Comparison of ENCODE assay signal across 17 mouse cellular contexts in the genomic region with DNA sequence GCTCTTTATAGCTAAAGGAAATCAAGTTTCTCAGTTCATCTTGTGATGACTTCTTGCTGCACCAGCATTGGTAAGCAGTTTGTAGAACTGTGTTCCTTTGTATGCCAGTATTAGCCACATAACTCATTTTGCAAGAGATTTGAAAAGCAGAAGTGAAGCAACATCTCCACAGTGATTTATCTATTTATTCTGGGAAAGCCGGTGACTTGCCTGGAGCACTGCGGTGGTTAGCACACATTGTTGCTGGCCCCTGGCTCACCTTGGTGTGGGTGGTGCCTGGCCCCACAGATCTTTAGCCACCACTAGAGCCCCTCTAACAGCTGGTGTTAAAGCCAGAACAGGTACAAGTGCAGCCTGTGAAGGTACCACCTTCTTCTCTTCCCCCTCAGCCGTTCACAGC. TPM values are rescaled to one million over a fixed set of nuclear protein-coding genes. Genes with fewer than 3 reads are reported as not detected.
DNase-seq lines count a peak whose midpoint lies in the region; ATAC-seq and TF ChIP-seq lines count a peak whose summit lies in the region.
"Had no signal": no experiment of that assay in that cellular context is flagged by ENCODE, and none has a peak within 500 bp of the region (broad histone marks: within the 10 kb centered on the region; RNA-seq: fewer than 3 reads in every experiment).

No protein-coding gene starts in this region.

- DNase-seq in adrenal gland, postnatal 14 days: peak; percentile 12
- no peak for DNase-seq in liver, postnatal 0 days
- DNase-seq in thymus, adult 2 months: no peak
- DNase-seq: cerebellum, adult 11 months; heart, postnatal 10 days; thymus, postnatal 25 days had no signal

- H3K9me3 ChIP-seq in liver, embryonic 16.5 days (replicated peaks; ENCODE audit: control insufficient read depth, low read length): no peaks in the 10 kb centered on the region
- H3K9me3 ChIP-seq in liver, embryonic 12.5 days (replicated peaks): no peaks in the 10 kb centered on the region
- H3K9me3 ChIP-seq in liver, postnatal 0 days (ENCODE audit: low read length): no peaks in the 10 kb centered on the region
- no peaks in the 10 kb centered on the region for H3K9me3 ChIP-seq in stomach, embryonic 16.5 days (replicated peaks; ENCODE audit: control insufficient read depth, low read length)
- H3K9me3 ChIP-seq in midbrain, embryonic 16.5 days (replicated peaks; ENCODE audit: control insufficient read depth, low read length, poor library complexity, severe bottlenecking): no peaks in the 10 kb centered on the region
- H3K9me3 ChIP-seq: liver, embryonic 15.5 days; neural tube, embryonic 13.5 days had no signal

- no peak overlapping the region for H3K4me3 ChIP-seq in liver, embryonic 16.5 days (ENCODE audit: low read depth, low read length)
- H3K4me3 ChIP-seq in liver, embryonic 12.5 days: no peak overlapping the region
- no peak overlapping the region for H3K4me3 ChIP-seq in liver, postnatal 0 days (ENCODE audit: low read depth, low read length)
- H3K4me3 ChIP-seq in stomach, embryonic 16.5 days (replicated peaks; ENCODE audit: low read length): no peak overlapping the region
- H3K4me3 ChIP-seq in thymus, adult 2 months (ENCODE audit: control insufficient read depth, insufficient read depth, low read length): no peak overlapping the region
- H3K4me3 ChIP-seq in midbrain, embryonic 16.5 days (ENCODE audit: low read depth, low read length): no peak overlapping the region
- H3K4me3 ChIP-seq: erythroblast, embryonic 14.5 days; layer of hippocampus, adult 2 months; liver, embryonic 15.5 days; neural tube, embryonic 13.5 days had no signal

- no peak overlapping the region for H3K4me2 ChIP-seq in liver, embryonic 16.5 days (ENCODE audit: low read depth, low read length)
- no peak overlapping the region for H3K4me2 ChIP-seq in liver, embryonic 12.5 days
- H3K4me2 ChIP-seq in liver, postnatal 0 days (ENCODE audit: low read depth, low read length): no peak overlapping the region
- no peak overlapping the region for H3K4me2 ChIP-seq in stomach, embryonic 16.5 days (ENCODE audit: low read depth, low read length)
- no peak overlapping the region for H3K4me2 ChIP-seq in midbrain, embryonic 16.5 days (ENCODE audit: low read length)
- H3K4me2 ChIP-seq: midbrain, embryonic 11.5 days; neural tube, embryonic 13.5 days had no signal

- 0 out of 2 replicates have a peak overlapping the region, but pooled peaks have one; percentile 44 for H3K27ac ChIP-seq in liver, embryonic 16.5 days (ENCODE audit: low read length)
- H3K27ac ChIP-seq in liver, embryonic 12.5 days: no peak overlapping the region
- peak overlapping the region; percentile 70 for H3K27ac ChIP-seq in liver, postnatal 0 days (ENCODE audit: low read depth)
- H3K27ac ChIP-seq in stomach, embryonic 16.5 days (ENCODE audit: low read length): peak overlapping the region; percentile 42; the same call in 1 of the 2 replicates
- H3K27ac ChIP-seq in thymus, adult 2 months (ENCODE audit: control insufficient read depth, insufficient read depth, low read length): no peak overlapping the region
- no peak overlapping the region for H3K27ac ChIP-seq in midbrain, embryonic 16.5 days (ENCODE audit: low read length)
- H3K27ac ChIP-seq: hindbrain, postnatal 0 days; layer of hippocampus, adult 2 months; liver, embryonic 15.5 days; neural tube, embryonic 13.5 days had no signal

- H3K36me3 ChIP-seq in liver, embryonic 16.5 days (ENCODE audit: control insufficient read depth, insufficient read depth): no peaks in the 10 kb centered on the region
- H3K36me3 ChIP-seq in liver, embryonic 12.5 days: no peaks in the 10 kb centered on the region
- H3K36me3 ChIP-seq in liver, postnatal 0 days (replicated peaks; ENCODE audit: insufficient read depth, low read length): no peaks in the 10 kb centered on the region
- H3K36me3 ChIP-seq in stomach, embryonic 16.5 days (ENCODE audit: control insufficient read depth, insufficient read depth, low read length): no peaks in the 10 kb centered on the region
- no peaks in the 10 kb centered on the region for H3K36me3 ChIP-seq in thymus, adult 2 months (ENCODE audit: control insufficient read depth, insufficient read depth, low read length)
- no peaks in the 10 kb centered on the region for H3K36me3 ChIP-seq in midbrain, embryonic 16.5 days (ENCODE audit: control insufficient read depth, insufficient read depth, low read length)
- H3K36me3 ChIP-seq: liver, embryonic 15.5 days; neural tube, embryonic 13.5 days had no signal

- WGBS in liver, embryonic 16.5 days (ENCODE audit: insufficient replicate concordance): 41% methylated on average over 3 of the region's 3 CpGs
- WGBS in liver, embryonic 12.5 days (ENCODE audit: insufficient replicate concordance): 45% methylated on average over 3 of the region's 3 CpGs
- WGBS in liver, postnatal 0 days (ENCODE audit: insufficient replicate concordance): 51% methylated on average over 3 of the region's 3 CpGs
- 51% methylated on average over 3 of the region's 3 CpGs for whole genome bisulfite sequencing in stomach, embryonic 16.5 days
- WGBS in thymus, adult 2 months: 23% methylated on average over 3 of the region's 3 CpGs
- WGBS in midbrain, embryonic 16.5 days: 91% methylated on average over 3 of the region's 3 CpGs

- ATAC-seq in liver, embryonic 16.5 days (ENCODE audit: low read depth): peak; percentile 30; the same call in 1 of the 2 replicates
- no peak for ATAC-seq in liver, embryonic 12.5 days
- ATAC-seq in liver, postnatal 0 days: peak; percentile 63; the same call in 1 of the 2 replicates
- ATAC-seq in stomach, embryonic 16.5 days (ENCODE audit: insufficient read depth, low FRiP score): no peak
- ATAC-seq in midbrain, embryonic 16.5 days: no peak
- ATAC-seq: hindbrain, postnatal 0 days had no signal

- no peaks in the 10 kb centered on the region for H3K4me1 ChIP-seq in liver, embryonic 16.5 days (ENCODE audit: control insufficient read depth, low read depth, low read length)
- no peaks in the 10 kb centered on the region for H3K4me1 ChIP-seq in liver, embryonic 12.5 days
- H3K4me1 ChIP-seq in liver, postnatal 0 days (ENCODE audit: insufficient read depth): peaks cover 13% of the 10 kb centered on the region
- no peaks in the 10 kb centered on the region for H3K4me1 ChIP-seq in stomach, embryonic 16.5 days (ENCODE audit: control insufficient read depth, insufficient read depth, low read length)
- H3K4me1 ChIP-seq in thymus, adult 2 months (replicated peaks; ENCODE audit: control insufficient read depth, insufficient read depth, low read length): peaks cover 7% of the 10 kb centered on the region
- no peaks in the 10 kb centered on the region for H3K4me1 ChIP-seq in midbrain, embryonic 16.5 days (ENCODE audit: control insufficient read depth, insufficient read depth, low read length)
- H3K4me1 ChIP-seq: neural tube, embryonic 13.5 days had no signal

- H3K9ac ChIP-seq in liver, embryonic 16.5 days (ENCODE audit: low read depth, low read length): no peak overlapping the region
- H3K9ac ChIP-seq in liver, embryonic 12.5 days: no peak overlapping the region
- H3K9ac ChIP-seq in liver, postnatal 0 days (replicated peaks): no peak overlapping the region
- no peak overlapping the region for H3K9ac ChIP-seq in stomach, embryonic 16.5 days (ENCODE audit: low read length)
- H3K9ac ChIP-seq in midbrain, embryonic 16.5 days (ENCODE audit: low read depth, low read length): no peak overlapping the region
- H3K9ac ChIP-seq: liver, embryonic 15.5 days; neural tube, embryonic 13.5 days had no signal

- H3K27me3 ChIP-seq in liver, embryonic 16.5 days (ENCODE audit: control insufficient read depth, insufficient read depth, low read depth, low read length): no peaks in the 10 kb centered on the region
- H3K27me3 ChIP-seq in liver, embryonic 12.5 days (replicated peaks): no peaks in the 10 kb centered on the region
- no peaks in the 10 kb centered on the region for H3K27me3 ChIP-seq in liver, postnatal 0 days (ENCODE audit: insufficient read depth, low read length)
- no peaks in the 10 kb centered on the region; the same call in 1 of the 2 replicates for H3K27me3 ChIP-seq in stomach, embryonic 16.5 days (ENCODE audit: control insufficient read depth, insufficient read depth, low read length)
- no peaks in the 10 kb centered on the region for H3K27me3 ChIP-seq in thymus, adult 2 months (ENCODE audit: control insufficient read depth, insufficient read depth, low read length)
- no peaks in the 10 kb centered on the region for H3K27me3 ChIP-seq in midbrain, embryonic 16.5 days (ENCODE audit: control insufficient read depth, insufficient read depth, low read depth, low read length)
- H3K27me3 ChIP-seq: liver, embryonic 15.5 days; neural tube, embryonic 13.5 days had no signal

- no peak for TF ChIP-seq POLR2A in thymus, adult 2 months (IDR thresholded peaks at IDR 0.05; ENCODE audit: control insufficient read depth, extremely low read depth, insufficient read depth, low read length, poor library complexity)

- TF ChIP-seq EP300 in liver, postnatal 0 days (IDR thresholded peaks at IDR 0.05; ENCODE audit: low read depth): 0 out of 2 replicates have a peak, but pooled peaks have one; percentile 34

- TF ChIP-seq CTCF in liver, postnatal 0 days (IDR thresholded peaks at IDR 0.05; ENCODE audit: low read depth): no peak
- no peak for TF ChIP-seq CTCF in thymus, adult 2 months (IDR thresholded peaks at IDR 0.05; ENCODE audit: borderline replicate concordance, control insufficient read depth, extremely low read depth, insufficient read depth, low read length, poor library complexity)

RNA-seq across cellular contexts. Expression of a gene that starts 8.1 kb away (rescaled TPM):
- 1.0 and 1.3 TPM in 2 replicates for polyA plus RNA-seq in liver, embryonic 16.5 days (2015; fragmentation: Nextera tagmentation; extraction: Ambion mirVana)
- polyA plus RNA-seq in liver, embryonic 12.5 days (2016; fragmentation: Nextera tagmentation; extraction: Ambion mirVana): 0.38 and 0.56 TPM in 2 replicates
- 1.1 and 1.8 TPM in 2 replicates for total RNA-seq in adrenal gland, postnatal 14 days (2021)
- 1.2 and 1.5 TPM in 2 replicates for polyA plus RNA-seq in liver, postnatal 0 days (2015; fragmentation: Nextera tagmentation; extraction: Ambion mirVana)
- polyA plus RNA-seq in stomach, embryonic 16.5 days (2015; fragmentation: Nextera tagmentation; extraction: Ambion mirVana): 1.4 TPM in 2 replicates
- polyA plus RNA-seq in thymus, adult 2 months (2012; rRNA removed): 0.87 and 1.3 TPM in 2 replicates
- 0.19 and 0.24 TPM in 2 replicates for polyA plus RNA-seq in midbrain, embryonic 16.5 days (2015; fragmentation: Nextera tagmentation; extraction: Ambion mirVana)
- total RNA-seq: ES-E14 had no signal
- polyA plus RNA-seq: erythroblast, embryonic 14.5 days had no signal

RNA-seq across cellular contexts. Expression of a gene that starts 52.0 kb away (rescaled TPM):
- 189 and 191 TPM in 2 replicates for polyA plus RNA-seq in liver, embryonic 16.5 days (2015; fragmentation: Nextera tagmentation; extraction: Ambion mirVana)
- 271 and 290 TPM in 2 replicates for polyA plus RNA-seq in liver, embryonic 12.5 days (2016; fragmentation: Nextera tagmentation; extraction: Ambion mirVana)
- total RNA-seq in adrenal gland, postnatal 14 days (2021): 400 and 401 TPM in 2 replicates
- polyA plus RNA-seq in liver, postnatal 0 days (2015; fragmentation: Nextera tagmentation; extraction: Ambion mirVana): 192 and 201 TPM in 2 replicates
- polyA plus RNA-seq in stomach, embryonic 16.5 days (2015; fragmentation: Nextera tagmentation; extraction: Ambion mirVana): 302 and 332 TPM in 2 replicates
- 115 and 117 TPM in 2 replicates for polyA plus RNA-seq in thymus, adult 2 months (2012; rRNA removed)
- 252 and 278 TPM in 2 replicates for polyA plus RNA-seq in midbrain, embryonic 16.5 days (2015; fragmentation: Nextera tagmentation; extraction: Ambion mirVana)

Comparison
In these comparisons a context has a peak if more than half of its experiments do, and no peak if none do; other contexts are left out.
1. ATAC-seq: peak in liver, embryonic 16.5 days (single experiment) and liver, postnatal 0 days (single experiment); none in liver, embryonic 12.5 days (single experiment), stomach, embryonic 16.5 days (single experiment) and midbrain, embryonic 16.5 days (single experiment).
2. H3K27ac ChIP-seq: peak in liver, embryonic 16.5 days (single experiment), liver, postnatal 0 days (single experiment) and stomach, embryonic 16.5 days (single experiment); none in liver, embryonic 12.5 days (single experiment), thymus, adult 2 months (single experiment) and midbrain, embryonic 16.5 days (single experiment).